Mouse (Mus musculus) embryonic fibroblast, embryonic 13.5 days (primary cell): ENCODE data around the gene Gm11077.
A peak's percentile ranks its signal among the peaks of the same experiment; 100 is the strongest.

Source experiments
- CTCF ChIP-seq: IDR thresholded peaks from 2 replicates; pipeline ENCODE4 v1.5.1; 2011; ENCODE audit warnings: mild to moderate bottlenecking, control low read depth, low read length, moderate library complexity, borderline replicate concordance; ENCODE audit not compliant: insufficient read depth
- POLR2A ChIP-seq: IDR thresholded peaks from 2 replicates; pipeline ENCODE4 v1.6.1; 2011; ENCODE audit warnings: low read depth, mild to moderate bottlenecking, control low read depth, low read length, moderate library complexity

DNA sequence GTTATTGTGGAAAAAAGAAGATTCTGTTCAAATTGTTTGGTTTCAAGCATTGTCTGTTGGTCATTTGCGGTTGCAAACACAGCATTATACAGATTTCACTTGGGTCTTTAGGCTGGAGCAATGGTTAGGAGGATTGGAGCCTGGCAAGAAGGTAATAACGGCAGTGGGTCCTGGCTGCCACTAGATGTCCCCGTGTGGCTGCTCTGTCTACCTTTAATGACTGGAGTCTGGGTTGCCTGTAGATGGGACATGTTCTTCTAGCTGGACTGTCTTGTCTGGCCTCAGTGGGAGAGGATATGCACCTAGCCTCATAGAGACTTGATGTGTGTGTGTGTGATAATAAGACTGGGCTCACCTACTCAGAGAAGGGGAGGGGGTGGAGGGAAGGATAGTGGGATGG lies 60.8 kb downstream of the Gm11077 start:
- peak; percentile 43 for TF ChIP-seq CTCF
- TF ChIP-seq POLR2A = no peak
